Mouse (Mus musculus) hindbrain, embryonic 10.5 days (tissue): ENCODE measurements around the gene Izumo2. TPM values are rescaled to one million over a fixed set of nuclear protein-coding genes. Genes with fewer than 3 reads are reported as not detected.
"Not testable (repeated sequence)": the region's sequence is repeated elsewhere in the genome, so short reads cannot be mapped to it uniquely, and the experiment has no call there.

Experiments
- DNase-seq: peaks from one replicate; pipeline ENCODE4 v3.0.0-alpha.2; 2017; ENCODE audit warnings: low spot score
- H3K27ac ChIP-seq: fragments of 300-500 bp; sonication (generic); 2 replicates; pipeline ENCODE4 v1.5.1; 2016; ENCODE audit warnings: mild to moderate bottlenecking, moderate library complexity
- H3K27me3 ChIP-seq: fragments of 300-500 bp; sonication (generic); 2 replicates; pipeline ENCODE4 v1.6.1; 2016; ENCODE audit warnings: mild to moderate bottlenecking; ENCODE audit not compliant: poor library complexity, insufficient read depth, severe bottlenecking
- H3K36me3 ChIP-seq: fragments of 300-500 bp; sonication (generic); 2 replicates; pipeline ENCODE4 v1.6.1; 2016; ENCODE audit warnings: mild to moderate bottlenecking, moderate library complexity
- H3K4me1 ChIP-seq: fragments of 300-500 bp; sonication (generic); replicated peaks from 2 replicates; pipeline ENCODE4 v1.6.1; 2016; ENCODE audit warnings: mild to moderate bottlenecking
- H3K4me3 ChIP-seq: fragments of 300-500 bp; sonication (generic); 2 replicates; pipeline ENCODE4 v1.5.1; 2016; ENCODE audit warnings: mild to moderate bottlenecking, moderate library complexity
- H3K9me3 ChIP-seq: fragments of 300-500 bp; sonication (generic); 2 replicates; pipeline ENCODE4 v1.6.1; 2016; ENCODE audit warnings: mild to moderate bottlenecking, moderate library complexity
- WGBS: fragments of 180-500 bp; shearing (Covaris S2); methylation state at CpG from one replicate; pipeline ENCODE4 v1.1.7; 2016; 5-methylcytosine and 5-hydroxymethylcytosine counted together
- polyA plus RNA-seq: library from polyadenylated mRNA; unstranded; fragments of >200 nt; fragmentation: Nextera tagmentation; extraction: Ambion mirVana; gene quantifications from 2 replicates; pipeline ENCODE4 v1.2.1, GENCODE M21; 2016

Izumo2 gene
- polyA plus RNA-seq, 1 experiment from 2014 or later = not detected

GRCm38 (mm10) chr7:44704363-44704762, 4.2 kb upstream of the Izumo2 start:
- no peak overlapping the region for H3K4me3 ChIP-seq
- 57% methylated on average over 3 of the region's 3 CpGs for WGBS

GRCm38 (mm10) chr7:44705086-44705485, 3.5 kb upstream of the Izumo2 start:
- no peaks in the 10 kb centered on the region for H3K36me3 ChIP-seq
- no peaks in the 10 kb centered on the region for H3K27me3 ChIP-seq
- H3K4me1 ChIP-seq = peaks cover 10% of the 10 kb centered on the region
- no peak overlapping the region for H3K4me3 ChIP-seq
- no peak for DNase-seq
- 89% methylated on average over 4 of the region's 4 CpGs for WGBS
- no peak overlapping the region for H3K27ac ChIP-seq
- peaks cover 13% of the 10 kb centered on the region; the same call in 1 of the 2 replicates for H3K9me3 ChIP-seq

More at GRCm38 (mm10) chr7:44704363-44704762, 4.2 kb upstream of the Izumo2 start:
- DNase-seq = peak; percentile 24
- no peak overlapping the region for H3K27ac ChIP-seq
- H3K4me1 ChIP-seq = peaks cover 10% of the 10 kb centered on the region
- no peaks in the 10 kb centered on the region for H3K36me3 ChIP-seq
- no peaks in the 10 kb centered on the region for H3K27me3 ChIP-seq
- peaks cover 10% of the 10 kb centered on the region; the same call in 1 of the 2 replicates for H3K9me3 ChIP-seq

DNA sequence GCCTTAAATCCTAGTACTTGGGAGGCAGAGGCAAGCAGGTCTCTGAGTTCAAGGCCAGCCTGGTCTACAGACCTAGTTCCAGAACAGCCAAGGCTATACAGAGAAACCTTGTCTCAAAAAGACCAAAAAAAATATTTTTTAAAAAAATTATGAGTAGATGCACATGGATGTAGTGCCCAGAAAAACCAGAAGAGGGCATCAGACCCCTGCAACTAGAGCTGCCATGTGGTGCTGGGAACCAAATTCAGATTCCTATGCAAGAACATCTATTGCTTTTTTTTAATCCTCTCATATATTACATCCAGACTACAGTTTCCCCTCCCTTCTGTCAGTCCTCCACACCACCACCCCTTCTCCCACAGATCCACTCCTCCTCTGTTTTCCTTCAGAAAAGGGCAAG, 2.2 kb upstream of the Izumo2 start:
- Histone ChIP-seq H3K27ac (no peak overlapping the region), H3K27me3 (no peaks in the 10 kb centered on the region), H3K4me3 (no peak overlapping the region), H3K4me1 (peaks cover 10% of the 10 kb centered on the region), H3K9me3 (peaks cover 13% of the 10 kb centered on the region; the same call in 1 of the 2 replicates), H3K36me3 (no peaks in the 10 kb centered on the region)
- no peak for DNase-seq

DNA sequence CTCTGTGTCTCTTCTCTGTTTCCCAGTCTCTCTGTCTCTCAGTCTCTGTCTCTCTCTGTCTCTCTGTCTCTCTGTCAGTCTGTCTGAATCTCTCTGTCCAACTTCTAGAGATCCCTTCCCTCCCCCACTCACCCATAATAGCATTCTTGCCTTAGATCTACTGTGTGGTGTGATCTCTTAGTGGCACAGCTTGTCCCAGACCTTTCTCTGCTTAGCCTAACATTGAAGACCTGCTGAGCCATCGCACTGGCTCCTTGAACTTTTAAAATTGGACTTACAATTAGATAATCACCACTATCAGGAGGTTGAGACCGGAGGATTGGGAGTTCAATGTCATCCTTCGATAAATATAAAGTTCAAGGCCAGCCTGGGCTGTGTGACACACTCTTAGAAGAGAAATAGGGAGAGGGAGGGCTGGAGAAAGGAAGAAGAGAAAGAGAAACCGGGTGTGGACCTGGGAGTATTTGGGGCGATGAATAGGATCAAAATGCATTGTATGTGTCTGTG, 1.3 kb upstream of the Izumo2 start:
- 89% methylated on average over 5 of the region's 5 CpGs for WGBS
- Histone ChIP-seq H3K4me3 (no peak overlapping the region), H3K9me3 (peaks cover 13% of the 10 kb centered on the region; the same call in 1 of the 2 replicates), H3K27ac (no peak overlapping the region), H3K36me3 (no peaks in the 10 kb centered on the region), H3K4me1 (peaks cover 1% of the 10 kb centered on the region), H3K27me3 (no peaks in the 10 kb centered on the region)
- no peak for DNase-seq

- 89% methylated on average over 6 of the region's 6 CpGs for WGBS
- DNase-seq, H3K4me1 ChIP-seq, H3K4me3 ChIP-seq, H3K27me3 ChIP-seq, H3K27ac ChIP-seq, H3K36me3 ChIP-seq: not testable (repeated sequence)
- peaks cover 13% of the 10 kb centered on the region; the same call in 1 of the 2 replicates for H3K9me3 ChIP-seq
Observed at GRCm38 (mm10) chr7:44708093-44708492, 449 bp upstream of the Izumo2 start.

DNA sequence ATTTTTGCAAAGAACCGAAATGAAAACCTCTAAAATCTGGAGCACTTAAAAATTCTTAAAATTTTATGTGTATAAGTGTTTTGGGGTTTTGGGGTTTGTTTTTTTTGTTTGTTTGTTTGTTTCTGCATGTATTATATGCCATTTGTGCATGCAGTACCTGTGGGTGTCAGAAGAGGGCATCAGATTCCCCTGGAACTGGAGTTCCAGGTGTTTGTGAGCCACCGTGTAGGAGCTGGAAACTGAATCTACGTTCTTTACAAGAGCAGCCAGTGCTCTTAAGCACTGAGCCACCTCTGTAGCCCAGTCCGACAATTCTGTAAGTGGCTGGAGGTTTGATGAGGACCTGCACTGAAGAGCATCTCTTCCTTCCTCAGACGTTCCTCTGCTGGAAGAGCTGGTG, 1.3 kb downstream of the Izumo2 start:
- Histone ChIP-seq H3K27ac (no peak overlapping the region), H3K4me1 (no peaks in the 10 kb centered on the region), H3K4me3 (no peak overlapping the region), H3K27me3 (no peaks in the 10 kb centered on the region), H3K9me3 (peaks cover 13% of the 10 kb centered on the region; the same call in 1 of the 2 replicates), H3K36me3 (no peaks in the 10 kb centered on the region)
- no peak for DNase-seq
- WGBS = 86% methylated on average over 5 of the region's 5 CpGs

- 88% methylated on average over 5 of the region's 5 CpGs for WGBS
- H3K4me1 ChIP-seq = no peaks in the 10 kb centered on the region
- H3K36me3 ChIP-seq = no peaks in the 10 kb centered on the region
- H3K4me3 ChIP-seq = no peak overlapping the region
- H3K27ac ChIP-seq = no peak overlapping the region
- no peak for DNase-seq
- no peaks in the 10 kb centered on the region for H3K9me3 ChIP-seq
- no peaks in the 10 kb centered on the region for H3K27me3 ChIP-seq
Observed at GRCm38 (mm10) chr7:44722058-44722457, 13.5 kb downstream of the Izumo2 start.

- WGBS = 23% methylated on average over 7 of the region's 7 CpGs
- DNase-seq = no peak
- Histone ChIP-seq H3K4me3 (no peak overlapping the region), H3K4me1 (no peaks in the 10 kb centered on the region), H3K27me3 (no peaks in the 10 kb centered on the region), H3K9me3 (0 out of 2 replicates have a peak, but pooled peaks cover 4% of the 10 kb centered on the region), H3K36me3 (no peaks in the 10 kb centered on the region), H3K27ac (no peak overlapping the region)
Observed at GRCm38 (mm10) chr7:44724316-44724715, 15.8 kb downstream of the Izumo2 start.

GRCm38 (mm10) chr7:44726343-44726742, 17.8 kb downstream of the Izumo2 start:
- Histone ChIP-seq H3K4me3 (no peak overlapping the region), H3K9me3 (0 out of 2 replicates have a peak, but pooled peaks cover 4% of the 10 kb centered on the region), H3K27me3 (no peaks in the 10 kb centered on the region), H3K36me3 (no peaks in the 10 kb centered on the region), H3K4me1 (no peaks in the 10 kb centered on the region), H3K27ac (no peak overlapping the region)
- no peak for DNase-seq
- 83% methylated on average over 6 of the region's 6 CpGs for WGBS

DNA sequence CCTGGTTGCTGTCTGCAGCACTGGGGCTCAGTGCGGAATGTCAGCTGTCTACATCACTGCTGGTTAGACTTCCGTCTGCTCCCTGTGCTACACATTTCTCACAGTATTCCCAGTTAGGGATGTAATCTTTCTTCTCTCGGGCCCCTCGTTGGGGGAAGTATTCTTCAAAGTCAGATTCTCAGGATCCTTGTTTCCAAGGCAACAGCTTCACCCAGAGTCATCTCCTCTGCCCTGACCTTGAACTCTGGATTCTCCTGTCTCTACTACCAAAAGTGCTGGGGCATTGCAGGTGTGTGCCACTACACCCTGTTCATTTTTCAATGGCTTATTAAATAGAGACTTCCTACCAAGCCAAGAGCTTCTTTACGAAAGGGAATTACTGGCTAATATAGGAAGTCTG, 18.6 kb downstream of the Izumo2 start:
- DNase-seq = no peak
- H3K4me1 ChIP-seq = no peaks in the 10 kb centered on the region
- WGBS = 79% methylated on average over 5 of the region's 5 CpGs
- H3K4me3 ChIP-seq = no peak overlapping the region
- no peaks in the 10 kb centered on the region for H3K27me3 ChIP-seq
- H3K27ac ChIP-seq = no peak overlapping the region
- 0 out of 2 replicates have a peak, but pooled peaks cover 4% of the 10 kb centered on the region for H3K9me3 ChIP-seq
- peaks cover 5% of the 10 kb centered on the region; the same call in 1 of the 2 replicates for H3K36me3 ChIP-seq

DNA sequence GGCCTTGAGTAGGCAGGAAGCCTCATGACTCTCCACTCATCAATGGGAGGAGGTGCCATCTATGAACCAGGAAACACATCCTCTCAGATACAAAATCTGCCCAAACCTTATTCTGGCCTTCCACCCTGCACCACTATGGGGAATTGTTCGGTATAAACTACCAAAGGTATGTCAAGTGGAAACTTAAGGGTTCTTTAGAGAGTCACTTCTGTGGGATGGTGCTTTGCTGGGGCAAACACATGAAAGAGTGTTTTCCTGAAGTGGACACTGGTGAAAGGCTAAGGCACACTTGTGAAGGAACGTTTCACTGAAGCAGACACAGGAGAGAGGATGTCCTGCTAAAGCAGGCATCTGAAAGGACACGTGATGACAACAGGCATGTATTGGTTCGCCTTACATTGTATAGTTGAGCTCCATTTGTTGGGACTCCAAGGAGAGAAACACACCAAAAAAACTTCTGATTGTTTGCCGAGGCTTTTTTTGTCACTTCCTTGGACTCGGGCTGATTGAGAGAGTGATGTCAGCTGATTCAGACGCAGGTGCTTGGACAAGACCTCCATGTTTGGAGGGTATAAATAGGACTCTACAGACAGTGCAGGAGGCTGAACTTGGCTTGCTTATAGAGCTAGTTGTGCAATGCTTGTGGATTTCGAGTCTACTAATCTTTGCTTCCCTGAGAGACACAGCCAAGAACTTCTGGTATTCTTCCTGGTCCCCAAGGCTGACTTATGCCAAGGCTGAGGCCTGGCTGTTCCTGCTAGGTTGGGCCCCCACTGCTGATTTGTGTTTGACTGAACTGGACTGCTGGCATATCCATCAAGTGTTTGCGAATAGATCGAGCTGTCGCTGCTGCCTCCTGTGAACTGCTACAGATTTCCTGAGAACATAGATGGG, 19.8 kb downstream of the Izumo2 start:
- Histone ChIP-seq H3K4me3 (no peak overlapping the region), H3K4me1 (no peaks in the 10 kb centered on the region), H3K9me3 (0 out of 2 replicates have a peak, but pooled peaks cover 4% of the 10 kb centered on the region), H3K36me3 (peaks cover 16% of the 10 kb centered on the region; the same call in 1 of the 2 replicates), H3K27me3 (no peaks in the 10 kb centered on the region), H3K27ac (no peak overlapping the region)
- DNase-seq = no peak
- 86% methylated on average over 11 of the region's 11 CpGs for WGBS

DNA sequence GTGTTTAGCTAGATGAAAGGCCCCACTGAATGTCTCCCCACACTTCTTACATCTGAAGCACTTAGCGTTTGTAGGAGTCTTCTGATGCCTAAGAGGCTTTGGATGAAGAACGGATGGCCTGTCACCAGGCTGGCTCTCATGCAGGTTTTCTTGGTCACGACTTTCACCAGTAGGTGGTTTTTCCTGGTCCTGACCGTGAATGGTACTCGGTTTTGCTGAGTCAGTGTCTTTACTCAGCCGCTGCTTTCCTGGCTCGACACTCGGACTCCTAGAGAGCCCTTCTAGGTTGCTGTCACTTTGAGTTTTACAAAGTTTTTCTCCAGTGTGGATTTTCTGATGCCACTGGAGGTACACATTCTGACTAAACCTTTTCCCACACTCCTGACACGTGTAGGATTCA, 25.2 kb downstream of the Izumo2 start:
- DNase-seq = no peak
- Histone ChIP-seq H3K9me3 (0 out of 2 replicates have a peak, but pooled peaks cover 3% of the 10 kb centered on the region), H3K4me3 (no peak overlapping the region), H3K27me3 (no peaks in the 10 kb centered on the region), H3K36me3 (peaks cover 38% of the 10 kb centered on the region), H3K27ac (no peak overlapping the region), H3K4me1 (no peaks in the 10 kb centered on the region)
- WGBS = 87% methylated on average over 9 of the region's 9 CpGs

- Histone ChIP-seq H3K27me3 (no peaks in the 10 kb centered on the region), H3K27ac (no peak overlapping the region), H3K9me3 (no peaks in the 10 kb centered on the region), H3K4me3 (no peak overlapping the region), H3K36me3 (0 out of 2 replicates have a peak, but pooled peaks cover 8% of the 10 kb centered on the region), H3K4me1 (peaks cover 16% of the 10 kb centered on the region)
- no peak for DNase-seq
- 88% methylated on average over 8 of the region's 8 CpGs for WGBS
Observed at GRCm38 (mm10) chr7:44741361-44741760, 32.8 kb downstream of the Izumo2 start.
